Mouse (Mus musculus): ENCODE measurements around the gene Phc3.

DNA sequence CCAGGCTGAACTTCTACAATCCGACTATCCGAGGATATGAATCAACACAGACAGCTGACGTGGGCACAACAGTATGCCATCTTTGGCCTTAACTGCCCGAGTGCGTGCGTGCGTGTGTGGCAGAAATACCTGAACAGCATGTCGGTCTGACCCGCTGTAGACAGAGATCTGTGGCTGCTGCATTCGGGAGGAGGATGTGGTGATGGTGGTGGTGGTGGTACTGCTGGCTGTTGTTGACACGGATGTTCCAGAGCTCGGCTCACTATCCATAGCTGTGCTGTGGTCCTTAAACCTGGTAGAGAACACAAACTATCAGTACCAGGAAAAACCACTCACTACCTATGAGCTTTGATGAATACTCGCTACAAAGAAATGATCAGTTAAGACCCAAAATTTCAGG is 3.6 kb downstream of the Phc3 start:
- TF ChIP-seq CTCF (IDR thresholded peaks at IDR 0.05; ENCODE audit: low read depth, low read length) = no peak
- TF ChIP-seq POLR2A (IDR thresholded peaks at IDR 0.05; ENCODE audit: borderline replicate concordance, low read depth, low read length) = no peak
